Mouse (Mus musculus) olfactory bulb, adult 2 months (tissue): Measurements from ENCODE around the gene Tnnt3.

Experiments used
- CTCF ChIP-seq: fragments of 200-500 bp; IDR thresholded peaks from 2 replicates; pipeline ENCODE4 v1.5.1; 2012; ENCODE audit warnings: low read depth, mild to moderate bottlenecking, low read length, moderate library complexity; ENCODE audit not compliant: insufficient read depth
- POLR2A ChIP-seq: fragments of 200-500 bp; IDR thresholded peaks from 2 replicates; pipeline ENCODE4 v1.6.1; 2012; ENCODE audit warnings: mild to moderate bottlenecking, low read depth, low read length, moderate library complexity; ENCODE audit not compliant: insufficient read depth

DNA sequence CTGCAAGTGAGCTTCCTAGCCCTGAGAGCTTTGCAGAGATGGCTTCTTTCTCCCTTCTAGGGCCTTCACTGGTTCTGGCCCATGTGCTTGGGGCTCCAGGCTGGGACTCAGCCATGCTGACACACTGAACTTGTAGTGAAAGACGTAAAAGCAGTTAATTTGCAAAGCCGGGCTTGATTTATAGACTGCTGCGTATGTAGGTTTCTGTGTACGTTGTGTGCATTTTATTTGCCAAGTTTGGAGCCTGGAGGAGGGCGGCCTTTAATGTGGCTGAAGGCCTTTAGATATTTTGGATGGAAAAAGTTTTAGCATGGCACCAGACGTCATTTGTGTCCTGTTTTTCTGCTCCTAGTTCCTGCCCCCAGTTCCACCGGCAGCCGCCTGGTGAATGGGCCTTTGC is 41.2 kb downstream of the Tnnt3 start:
- TF ChIP-seq CTCF (no peak), POLR2A (no peak)
